Mouse (Mus musculus) G1E (cell line): ENCODE measurements around the gene Ppp1r13l.

Source experiments
- CTCF ChIP-seq: IDR thresholded peaks from 2 replicates; pipeline ENCODE4 v1.5.1; 2012; ENCODE audit warnings: low read depth, low read length, inconsistent platforms, mixed read lengths
- GATA1 ChIP-seq: IDR thresholded peaks from 2 replicates; pipeline ENCODE4 v1.6.1; 2012; ENCODE audit warnings: borderline replicate concordance, low read length, inconsistent platforms, mixed read lengths
- GATA2 ChIP-seq: IDR thresholded peaks from 2 replicates; pipeline ENCODE4 v1.6.1; 2012; ENCODE audit warnings: low read depth, low read length, inconsistent platforms, borderline replicate concordance
- POLR2AphosphoS5 ChIP-seq: IDR thresholded peaks from 2 replicates; pipeline ENCODE4 v1.6.1; 2012; ENCODE audit warnings: low read depth, low read length, inconsistent platforms; ENCODE audit not compliant: insufficient replicate concordance
- TAL1 ChIP-seq: conservative IDR thresholded peaks from 2 replicates; pipeline ENCODE4 v1.6.1; 2012; ENCODE audit warnings: low read depth, low read length, inconsistent platforms, mixed read lengths

- TF ChIP-seq CTCF (no peak), GATA1 (no peak), TAL1 (no peak), POLR2AphosphoS5 (no peak), GATA2 (no peak)
These were observed 10.2 kb upstream of the Ppp1r13l start for GRCm38 (mm10) chr7:19349188-19349915.
